Mouse (Mus musculus): ENCODE data around the gene Cyp11a1. TPM values are rescaled to one million over a fixed set of nuclear protein-coding genes. Genes with fewer than 3 reads are reported as not detected.

Gene Cyp11a1
- total RNA-seq, 1 experiment from 2014 or later: 2.7 TPM

GRCm38 (mm10) chr9:58031895-58032294 lies 25.7 kb downstream of the Cyp11a1 start:
- ATAC-seq (ENCODE audit: extremely low read depth, insufficient number of reproducible peaks, low FRiP score, poor library complexity, severe bottlenecking): no peak

- no peak for ATAC-seq (ENCODE audit: extremely low read depth, insufficient number of reproducible peaks, low FRiP score, poor library complexity, severe bottlenecking)
These were observed 29.3 kb downstream of the Cyp11a1 start for GRCm38 (mm10) chr9:58035519-58035918.

DNA sequence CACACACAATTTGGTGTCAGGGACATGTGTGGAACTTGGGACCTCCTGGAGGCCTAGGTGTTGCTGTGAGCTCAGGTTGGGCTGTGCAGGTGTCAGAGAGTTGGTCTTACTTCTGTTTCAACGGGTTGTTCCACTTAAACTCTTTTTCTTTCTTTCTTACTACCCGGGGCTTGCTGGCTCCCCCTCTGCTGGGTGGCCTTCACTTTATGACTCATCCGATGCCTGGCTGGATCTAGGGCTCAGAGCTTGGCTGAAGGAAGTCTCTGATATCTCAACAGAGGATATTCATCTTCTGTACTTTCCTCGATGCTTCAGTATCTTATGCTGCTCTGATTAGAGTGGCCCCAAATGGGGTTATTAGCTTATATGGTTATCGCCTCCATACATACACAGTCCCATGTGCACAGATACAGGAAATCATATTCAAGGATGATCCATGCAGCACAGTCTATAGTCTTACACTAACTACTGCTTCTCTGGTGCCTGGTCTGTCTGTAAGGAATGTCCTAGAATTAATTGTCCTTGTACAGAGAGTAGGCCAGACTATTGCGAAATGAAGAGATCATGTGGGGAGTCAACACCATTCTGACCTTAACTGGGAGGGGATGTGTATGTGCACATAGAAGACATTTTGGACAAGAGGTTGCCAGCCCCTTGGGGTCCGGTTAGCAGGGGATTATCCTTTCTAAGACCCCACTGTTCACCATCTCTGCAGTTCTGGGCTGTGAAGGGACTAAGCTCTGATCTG lies 29.9 kb downstream of the Cyp11a1 start:
- ATAC-seq (ENCODE audit: extremely low read depth, insufficient number of reproducible peaks, low FRiP score, poor library complexity, severe bottlenecking): no peak

DNA sequence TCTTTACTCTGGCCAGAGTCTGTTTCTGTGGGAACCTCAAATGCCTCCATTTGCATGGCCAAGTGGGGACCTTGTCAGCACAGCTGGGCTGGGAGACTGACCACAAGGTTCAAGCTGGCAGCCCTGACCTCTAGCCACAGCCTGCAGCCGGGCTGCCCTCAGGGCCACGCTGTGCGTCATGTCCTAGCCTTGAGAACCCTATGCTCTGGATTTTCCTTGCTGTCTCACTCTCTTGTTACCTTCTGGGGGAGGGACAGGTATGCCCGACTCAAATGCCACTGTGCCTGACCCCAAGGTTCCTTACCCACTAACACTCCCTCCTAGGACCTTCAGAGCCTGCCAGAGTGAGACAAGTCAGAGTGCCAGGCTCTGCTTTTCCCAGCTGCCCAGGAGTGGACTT lies 30.8 kb downstream of the Cyp11a1 start:
- no peak for ATAC-seq (ENCODE audit: extremely low read depth, insufficient number of reproducible peaks, low FRiP score, poor library complexity, severe bottlenecking)

GRCm38 (mm10) chr9:58038500-58039168 lies 32.4 kb downstream of the Cyp11a1 start:
- ATAC-seq (ENCODE audit: extremely low read depth, insufficient number of reproducible peaks, low FRiP score, poor library complexity, severe bottlenecking): peak; percentile 49; the same call in 1 of the 2 replicates

DNA sequence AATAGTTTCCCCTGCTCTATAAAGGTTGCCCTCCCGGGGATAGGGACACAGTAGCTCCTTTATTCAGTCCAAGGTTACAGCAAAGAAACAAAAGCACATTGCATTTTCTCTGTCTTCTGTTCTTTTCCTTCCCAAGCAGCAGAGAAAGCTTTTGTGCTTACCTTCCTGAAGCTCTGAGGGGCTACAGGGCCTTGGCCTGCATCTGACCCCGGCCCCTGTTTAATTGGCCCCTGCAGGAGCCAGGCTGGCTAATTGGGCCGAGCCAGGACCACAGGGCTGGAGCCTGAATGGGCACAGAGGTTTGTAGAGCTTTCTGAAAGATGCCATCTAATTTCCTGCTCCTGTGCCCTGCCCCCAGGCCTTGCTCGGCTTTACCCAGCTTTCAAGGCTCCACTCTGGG lies 34.8 kb downstream of the Cyp11a1 start:
- no peak for ATAC-seq (ENCODE audit: extremely low read depth, insufficient number of reproducible peaks, low FRiP score, poor library complexity, severe bottlenecking)

DNA sequence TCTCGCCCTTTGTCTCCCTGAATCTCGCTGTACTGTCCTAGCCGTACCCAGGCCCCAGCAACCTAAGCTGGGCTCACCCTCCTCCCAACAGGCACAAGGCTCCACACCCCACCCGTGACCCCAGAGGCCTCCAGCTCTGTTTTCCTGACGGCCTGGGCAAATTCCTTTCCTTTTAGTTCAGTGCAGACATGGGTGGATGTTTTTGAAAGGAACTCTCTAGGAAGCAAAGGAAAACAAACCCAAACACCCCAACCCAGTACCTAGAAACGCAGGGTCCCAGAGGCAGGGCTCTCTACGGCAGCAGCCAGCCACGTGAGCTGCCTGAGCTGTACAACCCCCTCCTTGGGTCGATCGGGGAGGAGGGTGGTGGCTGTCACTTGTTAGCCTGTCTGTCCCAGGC lies 36.2 kb downstream of the Cyp11a1 start:
- ATAC-seq (ENCODE audit: extremely low read depth, insufficient number of reproducible peaks, low FRiP score, poor library complexity, severe bottlenecking): no peak

- no peak for ATAC-seq (ENCODE audit: extremely low read depth, insufficient number of reproducible peaks, low FRiP score, poor library complexity, severe bottlenecking)
These were observed 37.3 kb downstream of the Cyp11a1 start for GRCm38 (mm10) chr9:58043496-58044017.

GRCm38 (mm10) chr9:58044828-58045227 lies 38.6 kb downstream of the Cyp11a1 start:
- no peak for ATAC-seq (ENCODE audit: extremely low read depth, insufficient number of reproducible peaks, low FRiP score, poor library complexity, severe bottlenecking)

- ATAC-seq (ENCODE audit: extremely low read depth, insufficient number of reproducible peaks, low FRiP score, poor library complexity, severe bottlenecking): no peak
These were observed 39.4 kb downstream of the Cyp11a1 start for GRCm38 (mm10) chr9:58045646-58046045.

GRCm38 (mm10) chr9:58047061-58047460 lies 40.9 kb downstream of the Cyp11a1 start:
- no peak for ATAC-seq (ENCODE audit: extremely low read depth, insufficient number of reproducible peaks, low FRiP score, poor library complexity, severe bottlenecking)

- no peak for ATAC-seq (ENCODE audit: extremely low read depth, insufficient number of reproducible peaks, low FRiP score, poor library complexity, severe bottlenecking)
These were observed 42.4 kb downstream of the Cyp11a1 start for GRCm38 (mm10) chr9:58048621-58049020.

GRCm38 (mm10) chr9:58049186-58049585 lies 43.0 kb downstream of the Cyp11a1 start:
- ATAC-seq (ENCODE audit: extremely low read depth, insufficient number of reproducible peaks, low FRiP score, poor library complexity, severe bottlenecking): no peak

GRCm38 (mm10) chr9:58049861-58050260 lies 43.6 kb downstream of the Cyp11a1 start:
- ATAC-seq (ENCODE audit: extremely low read depth, insufficient number of reproducible peaks, low FRiP score, poor library complexity, severe bottlenecking): no peak

GRCm38 (mm10) chr9:58051937-58052336 lies 45.7 kb downstream of the Cyp11a1 start:
- no peak for ATAC-seq (ENCODE audit: extremely low read depth, insufficient number of reproducible peaks, low FRiP score, poor library complexity, severe bottlenecking)

GRCm38 (mm10) chr9:58053102-58053501 lies 46.9 kb downstream of the Cyp11a1 start:
- ATAC-seq (ENCODE audit: extremely low read depth, insufficient number of reproducible peaks, low FRiP score, poor library complexity, severe bottlenecking): no peak

GRCm38 (mm10) chr9:58053544-58053943 lies 47.3 kb downstream of the Cyp11a1 start:
- no peak for ATAC-seq (ENCODE audit: extremely low read depth, insufficient number of reproducible peaks, low FRiP score, poor library complexity, severe bottlenecking)

DNA sequence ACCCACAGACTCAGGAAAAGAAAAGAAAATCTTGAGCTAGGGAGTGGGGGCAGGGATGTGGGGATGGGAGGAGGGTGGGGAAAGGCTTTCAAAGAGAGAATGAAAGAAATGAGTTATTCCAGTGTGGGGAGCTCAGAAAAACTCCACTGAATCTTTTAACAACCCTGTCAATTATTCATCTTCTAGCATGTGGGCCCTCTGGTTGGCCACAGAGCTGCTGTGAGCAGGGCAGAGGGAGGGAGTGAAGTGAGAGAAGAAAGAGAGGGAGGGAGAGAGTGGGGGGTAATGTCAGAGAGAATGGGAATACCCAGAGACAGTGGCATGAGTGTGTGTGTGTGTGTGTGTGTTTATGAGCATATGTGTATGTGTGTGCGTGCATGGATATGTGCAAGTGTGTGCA lies 47.8 kb downstream of the Cyp11a1 start:
- no peak for ATAC-seq (ENCODE audit: extremely low read depth, insufficient number of reproducible peaks, low FRiP score, poor library complexity, severe bottlenecking)

- ATAC-seq (ENCODE audit: extremely low read depth, insufficient number of reproducible peaks, low FRiP score, poor library complexity, severe bottlenecking): no peak
These were observed 49.5 kb downstream of the Cyp11a1 start for GRCm38 (mm10) chr9:58055666-58056065.

DNA sequence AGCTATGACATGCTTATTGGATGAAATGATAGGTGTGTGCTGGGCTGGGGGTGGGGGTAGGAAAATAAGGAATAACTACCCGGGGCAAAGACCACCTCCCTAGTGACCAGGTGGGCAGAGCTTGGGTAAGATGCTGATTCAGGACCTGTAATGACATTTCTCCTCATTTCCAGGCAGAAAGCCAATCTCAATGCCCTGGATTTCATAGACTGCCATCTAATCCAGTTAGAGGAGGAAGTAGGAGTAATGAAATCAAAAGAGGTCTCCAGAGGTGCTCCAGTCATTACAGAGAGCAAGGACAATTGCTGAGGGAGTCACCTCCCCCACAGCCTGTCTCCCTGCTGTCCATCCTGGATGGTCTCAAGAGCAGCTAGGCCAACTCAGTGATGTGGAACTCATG lies 53.7 kb downstream of the Cyp11a1 start:
- no peak for ATAC-seq (ENCODE audit: extremely low read depth, insufficient number of reproducible peaks, low FRiP score, poor library complexity, severe bottlenecking)
